Mouse (Mus musculus): ENCODE data around the gene Icmt.

Icmt gene

DNA sequence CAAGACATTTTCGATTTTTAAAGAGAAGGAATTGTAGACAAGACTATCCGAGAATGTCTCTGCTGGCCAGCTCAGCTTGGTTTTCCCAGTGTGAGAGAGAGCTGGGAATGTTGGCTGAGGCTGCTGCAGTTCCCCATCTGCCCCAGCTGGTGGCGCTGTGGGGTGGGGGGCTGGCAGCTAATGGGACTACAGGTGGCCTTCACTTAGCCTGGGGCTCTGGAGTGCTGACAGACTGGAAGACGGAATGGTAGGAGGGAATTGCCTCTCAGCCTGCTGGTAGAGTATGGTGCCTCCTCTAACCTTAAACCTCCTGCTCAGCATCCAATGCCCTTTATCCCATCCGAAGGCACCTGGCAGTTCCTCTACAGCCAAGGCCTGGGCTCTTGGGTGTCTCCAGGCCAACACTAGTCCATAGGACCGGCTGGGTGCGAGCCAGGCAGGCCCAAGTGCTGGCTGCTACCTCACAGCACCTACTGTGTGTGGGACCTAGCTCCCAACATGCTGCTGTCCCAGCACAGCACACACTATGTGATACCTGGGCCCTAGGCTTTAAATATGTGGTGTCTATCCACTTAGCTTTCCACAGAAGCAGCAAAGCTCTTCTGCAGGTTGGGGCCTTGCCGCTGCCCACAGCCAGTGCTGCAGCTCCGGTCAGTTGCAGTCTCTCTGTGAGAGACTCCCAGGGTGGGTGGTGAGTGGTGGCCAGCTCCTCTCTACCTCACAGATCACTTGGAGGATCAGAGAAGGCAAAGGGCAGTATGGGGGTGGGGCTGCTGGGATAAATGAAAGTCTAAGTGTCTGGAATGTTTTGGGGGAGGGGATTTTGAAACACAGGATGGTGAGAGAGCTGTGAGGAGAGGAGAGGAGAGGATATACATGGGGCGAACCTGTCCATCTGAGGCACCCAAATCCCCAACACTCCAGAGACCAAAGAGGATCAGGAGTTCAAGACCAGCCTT lies 20.4 kb upstream of the Icmt start:
- DNase-seq: no peak

DNA sequence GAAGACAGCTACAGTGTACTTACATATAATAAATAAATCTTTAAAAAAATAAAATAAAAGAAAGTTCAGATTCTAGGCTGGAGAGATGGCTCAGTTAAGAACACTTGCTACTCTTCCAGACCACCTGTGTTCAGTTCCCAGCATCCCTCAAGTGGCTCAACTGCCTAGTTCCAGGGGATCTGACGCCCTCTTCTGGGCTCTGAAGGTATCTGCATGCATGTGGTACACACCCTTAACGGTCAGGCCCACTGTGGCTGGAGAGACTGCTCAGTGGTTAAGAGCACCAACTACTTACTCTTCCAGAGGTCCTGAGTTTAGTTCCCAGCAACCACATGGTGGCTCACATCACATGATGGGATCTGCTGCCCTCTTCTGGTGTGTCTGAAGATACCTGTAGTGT lies 19.1 kb upstream of the Icmt start:
- no peak for DNase-seq

DNA sequence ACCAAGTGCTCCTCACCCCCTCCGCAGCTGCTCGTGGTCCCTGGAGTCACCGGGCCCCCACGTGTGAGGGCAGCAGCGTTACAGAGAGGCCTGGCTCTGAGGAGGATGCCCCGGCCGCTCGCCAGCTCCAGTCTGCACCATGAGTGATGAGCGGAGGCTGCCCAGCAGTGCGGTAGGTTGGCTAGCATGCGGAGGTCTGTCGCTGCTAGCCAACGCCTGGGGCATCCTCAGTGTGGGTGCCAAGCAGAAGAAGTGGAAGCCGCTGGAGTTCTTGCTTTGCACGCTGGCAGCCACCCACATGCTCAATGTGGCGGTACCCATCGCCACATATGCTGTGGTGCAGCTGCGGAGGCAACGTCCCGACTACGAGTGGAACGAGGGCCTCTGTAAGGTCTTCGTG lies 18.0 kb upstream of the Icmt start:
- no peak for DNase-seq

DNA sequence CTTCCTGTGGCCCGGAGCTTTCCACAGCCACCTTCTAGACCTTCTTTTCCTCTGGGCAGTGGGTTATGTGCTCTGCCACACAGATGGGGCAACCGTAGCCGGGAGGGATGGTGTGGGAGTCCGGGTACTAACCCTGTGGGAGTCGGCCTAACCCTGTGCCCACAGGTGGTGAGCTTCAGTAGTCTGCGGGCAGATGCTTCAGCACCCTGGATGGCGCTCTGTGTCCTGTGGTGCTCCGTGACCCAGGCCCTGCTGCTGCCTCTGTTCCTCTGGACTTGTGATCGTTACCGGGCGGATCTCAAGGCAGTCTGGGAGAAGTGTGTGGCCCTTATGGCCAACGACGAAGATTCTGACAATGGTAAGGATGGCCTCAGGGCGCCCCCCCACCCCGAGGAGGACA lies 15.4 kb upstream of the Icmt start:
- no peak for DNase-seq

DNA sequence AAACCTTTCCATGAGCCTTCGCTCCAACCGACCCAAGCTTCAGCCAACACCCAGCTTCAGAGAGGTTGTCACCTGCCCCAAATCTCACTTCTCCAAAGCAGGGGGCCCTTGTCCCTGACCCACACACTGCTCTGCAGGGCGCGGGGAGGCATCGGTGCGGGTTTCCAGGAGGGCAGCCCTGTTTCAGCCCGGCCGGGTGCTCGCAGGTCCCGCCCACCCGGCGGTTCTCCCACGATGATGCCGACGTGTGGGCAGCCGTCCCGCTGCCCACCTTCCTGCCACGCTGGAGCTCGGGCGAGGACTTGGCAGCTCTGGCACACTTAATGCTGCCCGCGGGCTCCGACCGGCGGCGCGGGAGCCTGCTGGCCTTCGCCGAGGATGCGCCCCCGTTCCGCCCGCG lies 14.3 kb upstream of the Icmt start:
- no peak for DNase-seq

DNA sequence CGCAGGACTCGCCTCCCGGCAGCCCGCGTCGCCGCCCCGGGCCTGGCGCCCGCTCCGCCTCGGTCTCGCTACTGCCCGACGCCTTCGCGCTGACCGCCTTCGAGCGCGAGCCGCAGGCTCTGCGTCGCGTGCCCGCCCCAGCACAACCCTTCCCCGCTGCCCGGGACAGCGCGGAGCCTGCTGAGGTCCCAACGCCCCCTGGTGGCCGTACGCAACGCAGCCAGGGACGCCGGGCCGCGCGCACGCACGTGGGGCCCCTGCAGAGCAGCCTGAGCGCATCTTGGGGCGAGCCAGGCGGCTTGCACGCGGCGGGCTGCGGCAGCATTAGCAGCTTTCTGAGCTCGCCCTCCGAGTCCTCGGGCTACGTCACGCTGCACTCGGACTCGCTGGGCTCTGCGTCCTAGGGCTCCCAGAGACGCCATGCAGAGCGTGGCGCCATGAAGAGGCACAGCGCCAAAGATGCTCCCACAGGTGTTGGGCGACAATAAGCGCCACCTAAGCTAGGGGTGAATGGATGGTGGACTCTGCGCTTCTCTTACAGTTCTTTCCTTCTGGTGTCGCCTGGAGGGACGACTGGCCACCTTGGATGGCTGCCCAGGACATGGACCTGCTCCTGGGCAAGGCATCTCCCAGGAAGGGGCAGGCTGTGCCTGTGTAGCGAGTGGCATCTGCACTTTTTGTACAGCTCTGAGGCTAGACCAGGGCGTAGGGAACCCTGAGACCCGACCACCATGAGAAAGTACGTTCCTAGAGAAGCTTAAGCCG lies 13.7 kb upstream of the Icmt start:
- peak; percentile 86 for DNase-seq

DNA sequence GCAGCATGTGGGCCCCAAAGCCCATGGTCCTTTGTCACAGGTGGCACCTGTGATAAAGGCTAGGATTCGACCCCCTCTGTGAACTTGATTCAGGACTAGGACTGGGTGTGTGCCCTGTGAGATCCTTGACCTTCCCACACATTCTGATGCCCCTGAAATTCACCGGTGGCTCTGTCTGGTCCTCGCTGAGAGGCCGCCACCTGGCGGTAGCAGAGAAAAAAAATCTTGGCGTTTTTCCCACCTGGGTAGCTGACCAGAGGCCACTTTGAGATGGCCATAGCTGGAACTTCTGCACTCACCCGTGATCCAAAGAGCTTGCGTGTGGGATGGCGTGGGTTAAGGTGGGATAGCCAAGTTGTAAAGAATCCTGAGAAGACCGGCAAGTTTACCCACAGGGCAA lies 11.5 kb upstream of the Icmt start:
- DNase-seq: peak; percentile 70

DNA sequence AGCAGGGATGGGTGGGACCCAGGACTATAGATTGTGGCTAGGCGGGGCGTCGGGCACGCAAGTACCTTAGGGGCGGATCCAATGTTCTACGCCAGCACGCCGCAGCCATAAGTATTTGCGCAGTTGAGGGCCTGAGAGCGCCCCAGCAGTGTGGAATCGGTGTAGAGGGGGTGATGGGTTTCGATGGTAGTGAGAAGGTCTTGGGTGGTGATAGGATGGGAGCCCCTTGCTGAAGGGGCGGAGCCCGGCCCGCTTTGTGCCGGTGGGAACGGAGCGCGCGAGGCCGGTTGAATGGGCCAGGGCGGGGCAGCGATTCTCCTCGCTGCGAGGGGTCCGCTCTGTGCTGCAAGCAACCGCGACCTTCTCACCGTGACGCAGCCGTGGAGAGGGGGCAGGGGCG lies 10.8 kb upstream of the Icmt start:
- DNase-seq: no peak

DNA sequence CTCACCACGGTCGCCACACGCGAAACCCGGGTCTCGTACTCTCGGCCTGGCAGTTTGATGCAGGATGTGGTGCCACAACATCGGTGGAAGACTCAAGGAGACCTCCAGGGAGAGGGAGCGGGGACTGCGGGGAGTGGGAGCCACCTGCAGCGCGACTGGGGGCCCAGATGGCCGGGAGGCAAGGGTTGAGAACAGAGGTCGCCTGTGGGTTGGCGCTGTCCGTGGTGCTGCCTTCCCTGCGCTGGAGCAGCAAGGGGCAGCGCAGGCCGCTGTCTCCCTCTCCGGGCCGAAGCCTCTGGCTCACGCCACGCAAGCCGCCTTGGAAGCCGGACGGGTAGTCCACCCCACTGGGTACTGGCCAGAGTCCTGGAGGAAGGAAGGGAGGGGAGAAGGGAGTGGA lies 10.1 kb upstream of the Icmt start:
- DNase-seq: peak; percentile 70

DNA sequence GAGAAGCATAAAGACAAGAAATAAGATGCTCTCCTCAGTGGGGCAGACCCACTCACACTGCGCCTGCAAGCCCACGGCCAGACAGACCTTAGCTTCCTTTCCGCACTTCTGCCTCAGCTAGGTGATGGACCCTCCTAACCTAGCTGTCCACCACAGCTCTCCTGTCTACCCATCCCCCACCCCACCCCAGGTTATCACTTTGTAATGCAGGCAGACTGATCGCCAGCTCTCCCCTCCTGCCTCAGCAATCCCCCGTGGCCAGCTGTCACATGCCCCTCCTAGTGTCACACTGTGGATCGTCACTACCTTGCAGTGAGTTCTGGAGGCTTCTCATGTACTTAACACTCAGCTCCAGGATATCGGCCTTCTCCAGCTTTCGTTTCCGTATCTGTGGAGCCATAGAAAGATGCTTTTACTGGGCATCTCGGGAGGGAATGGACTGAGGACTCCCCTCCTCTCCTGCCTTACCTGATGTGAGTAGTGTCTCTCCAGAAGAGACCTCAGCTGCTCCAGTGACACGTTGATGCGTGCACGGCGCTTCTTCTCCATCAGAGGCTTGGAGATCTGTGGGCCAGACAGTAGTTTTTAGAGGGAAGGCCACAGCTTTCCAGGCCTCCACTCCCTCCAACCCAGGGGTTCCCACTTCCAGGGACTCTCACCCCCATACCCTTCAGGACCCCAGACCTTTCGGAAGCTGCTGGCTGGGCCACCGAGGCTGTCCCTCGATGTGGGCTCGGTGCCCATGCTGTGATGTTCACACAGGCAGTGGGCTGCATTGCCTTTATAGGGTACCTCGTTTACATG lies 9.5 kb upstream of the Icmt start:
- no peak for DNase-seq

DNA sequence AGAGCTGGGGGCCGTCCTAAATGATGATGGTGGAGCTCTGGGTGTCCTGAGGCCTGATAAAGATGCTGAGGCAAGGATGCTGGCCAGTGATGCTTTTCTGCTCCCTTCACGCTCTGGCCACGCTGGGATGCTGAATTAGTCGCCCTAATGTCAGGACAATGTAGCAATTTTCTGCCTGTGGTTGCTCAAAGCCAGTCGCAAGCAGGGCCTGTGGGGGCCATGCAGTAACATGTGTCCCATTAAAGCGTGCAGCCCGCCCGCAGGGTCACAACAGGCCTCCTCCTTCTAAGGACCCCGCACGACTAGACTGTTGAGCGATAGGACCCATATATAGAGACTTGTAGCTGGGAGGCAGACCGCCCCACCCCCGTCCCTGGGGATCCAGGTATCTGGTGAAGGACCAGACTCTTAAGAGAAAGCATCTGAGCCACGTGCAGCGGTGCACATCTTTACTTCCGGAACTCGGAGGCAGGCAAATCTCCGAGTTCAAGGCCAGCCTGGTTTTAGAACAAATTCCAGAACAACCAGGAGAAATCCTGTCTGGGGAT lies 8.6 kb upstream of the Icmt start:
- DNase-seq: no peak

DNA sequence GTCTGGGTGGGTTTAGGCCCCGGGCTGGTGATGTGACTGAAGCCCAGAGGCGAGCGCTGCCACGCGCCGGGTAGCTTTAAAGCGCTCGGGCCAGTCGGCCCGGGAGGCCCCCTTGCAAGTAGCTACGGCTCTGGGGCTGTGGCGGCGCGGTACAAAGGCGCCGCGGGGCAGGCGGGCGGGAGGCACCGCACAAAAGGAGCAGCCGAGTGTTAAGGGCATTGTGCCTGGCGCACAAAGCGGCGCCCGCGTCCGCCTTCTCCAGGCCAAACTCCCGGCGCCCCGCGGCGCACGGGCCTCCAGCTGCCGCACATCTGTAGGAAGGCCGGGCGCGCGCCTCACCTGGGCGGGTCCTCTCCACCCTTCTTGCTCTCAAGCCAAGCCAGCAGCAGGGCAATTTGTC lies 6.6 kb upstream of the Icmt start:
- DNase-seq: no peak

DNA sequence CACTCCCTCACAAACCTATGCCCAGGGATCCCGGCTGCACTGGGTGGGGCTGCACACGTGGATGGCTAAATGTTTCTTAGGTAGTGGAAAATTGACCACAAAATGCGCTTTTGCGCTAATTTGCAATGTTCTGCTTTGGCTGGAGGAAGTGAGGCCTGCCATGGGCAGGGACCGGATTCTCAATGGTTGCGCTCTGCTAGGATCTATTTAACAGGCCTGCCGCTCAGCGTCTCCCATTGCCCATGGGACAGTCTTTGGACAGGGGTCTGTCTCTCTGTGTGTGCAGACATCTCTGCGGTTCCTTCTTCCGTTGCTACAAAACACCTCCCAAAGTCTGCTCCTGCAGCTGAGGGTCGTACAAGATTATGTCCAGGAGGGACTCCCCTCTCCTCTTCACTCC lies 6.0 kb upstream of the Icmt start:
- no peak for DNase-seq

DNA sequence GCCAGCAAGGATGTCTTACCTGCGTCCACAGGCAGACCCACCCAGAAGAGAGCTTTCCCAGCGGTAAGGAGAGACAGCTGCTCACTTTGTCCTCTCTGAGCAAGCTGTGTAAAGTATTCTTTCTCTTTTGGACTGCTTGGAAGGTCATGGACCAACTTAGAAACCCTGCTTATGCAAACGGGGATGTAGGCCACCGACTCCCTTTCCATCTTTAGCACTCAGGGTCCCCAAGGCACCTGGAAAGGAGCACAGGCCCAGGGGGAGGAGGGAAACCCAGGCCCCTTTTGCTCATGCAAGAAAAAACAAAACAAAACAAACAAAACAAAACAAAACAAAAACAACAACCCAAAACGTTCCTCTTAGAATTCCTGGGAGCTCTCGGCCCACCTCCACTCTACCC lies 5.5 kb upstream of the Icmt start, which contains the start of gene Hes3:
Hes3 (minus strand) TSS at position 101 of the 400 bp plus-strand sequence.
- no peak for DNase-seq

DNA sequence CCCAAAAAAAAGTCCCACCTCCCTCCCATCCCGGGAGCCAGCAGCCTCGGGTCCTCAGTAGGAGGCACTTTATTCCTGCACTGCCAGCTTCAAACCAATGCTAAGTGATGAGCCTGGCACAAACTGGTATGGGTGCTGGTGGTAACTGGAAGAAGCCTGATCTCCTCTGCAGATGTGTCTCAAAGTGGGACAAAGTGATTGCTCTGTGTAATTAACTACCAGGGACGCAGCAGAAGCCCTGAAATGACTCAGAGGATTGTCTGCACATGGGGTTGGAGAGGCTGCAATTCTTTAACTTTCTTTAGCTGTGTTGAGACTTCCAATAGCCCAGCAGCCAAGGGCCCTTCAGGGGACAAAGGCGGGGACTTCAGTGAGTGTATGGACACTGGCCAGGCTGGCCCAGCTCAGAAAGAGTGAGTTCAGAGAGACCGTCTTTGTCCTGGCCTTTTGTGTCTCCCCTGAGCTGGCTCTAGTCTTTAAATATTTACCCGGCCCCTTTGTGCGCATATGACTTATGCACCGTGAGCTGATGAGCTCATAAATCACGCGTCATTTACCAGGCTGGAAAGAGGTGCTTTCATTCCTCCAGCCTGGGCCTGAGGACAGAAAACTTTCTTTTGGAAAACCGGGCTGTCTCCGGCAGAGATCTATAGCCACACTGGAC lies 4.8 kb upstream of the Icmt start:
- DNase-seq: no peak

DNA sequence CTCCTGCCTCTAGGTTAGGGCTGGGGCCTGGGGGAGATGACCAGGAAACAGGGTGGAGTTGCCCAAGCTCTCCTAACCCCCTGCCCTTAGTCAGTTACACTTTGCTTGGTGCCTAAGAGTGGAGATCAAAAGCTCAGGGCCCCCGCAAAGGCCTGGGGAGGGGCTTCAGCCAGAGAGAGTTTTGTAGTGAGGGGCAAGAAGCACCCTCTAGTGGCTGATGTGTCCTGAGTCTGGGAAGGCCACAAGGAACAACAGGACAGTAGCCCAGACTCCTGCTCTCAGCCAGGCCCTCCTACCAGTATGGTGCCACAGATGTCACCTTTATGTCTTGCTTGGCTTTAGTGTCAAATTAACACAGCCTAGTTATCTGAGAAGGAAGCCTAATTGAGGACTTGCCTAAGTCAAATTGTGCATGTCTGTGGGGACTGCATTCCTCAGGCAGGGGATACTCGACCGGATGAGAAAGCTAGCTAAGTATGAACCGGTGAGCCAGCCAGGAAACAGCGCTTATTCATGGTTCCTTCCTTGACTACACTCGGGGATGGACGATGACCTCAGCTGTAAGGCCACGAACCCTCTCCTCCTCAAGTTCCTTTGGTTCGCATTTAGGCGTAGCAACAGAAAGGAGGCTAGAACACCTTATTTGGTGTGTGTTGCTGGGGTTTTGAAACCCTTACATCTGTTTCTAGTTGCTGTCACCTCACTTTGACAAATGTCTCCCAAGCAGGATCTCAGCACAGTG lies 2.7 kb upstream of the Icmt start:
- no peak for DNase-seq

DNA sequence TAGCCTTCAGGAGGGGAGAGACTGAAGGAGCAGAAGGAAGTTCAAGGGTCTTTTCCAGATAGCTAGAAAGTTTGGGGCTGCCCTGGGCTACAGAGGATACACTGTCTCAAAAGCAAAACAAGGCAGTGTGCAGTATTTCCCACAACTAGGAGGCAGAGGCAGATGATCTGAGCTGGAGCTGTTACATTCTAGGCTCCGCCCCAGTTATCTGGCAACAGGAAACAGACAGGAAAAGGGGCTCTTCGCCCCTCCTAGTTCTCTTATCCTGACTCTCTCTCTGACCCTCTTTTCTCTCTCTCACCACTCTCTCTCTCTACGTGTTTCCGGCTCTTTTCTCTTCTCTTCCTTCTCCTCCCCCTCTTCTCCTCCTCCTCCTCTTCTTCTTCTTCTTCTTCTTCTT lies 1.1 kb upstream of the Icmt start:
- DNase-seq: no peak

DNA sequence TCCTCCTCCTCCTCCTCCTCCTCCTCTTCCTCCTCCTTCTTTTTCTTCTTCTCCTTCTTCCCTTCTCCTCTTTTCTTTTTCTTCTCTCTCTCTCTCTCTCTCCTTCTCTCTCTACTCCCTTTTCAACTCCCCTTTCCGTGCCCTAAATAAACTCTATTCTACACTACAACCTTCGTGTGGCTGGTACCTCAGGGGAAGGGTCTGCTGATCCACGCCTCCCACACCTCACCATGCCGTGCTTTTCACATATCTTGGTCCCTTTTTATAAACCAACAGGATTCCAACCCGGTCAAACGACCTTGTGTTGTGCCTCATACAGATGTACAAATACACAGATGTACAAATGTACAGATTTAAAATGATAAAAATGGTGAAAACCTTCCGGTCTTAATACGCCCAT lies 656 bp upstream of the Icmt start:
- DNase-seq: no peak

DNA sequence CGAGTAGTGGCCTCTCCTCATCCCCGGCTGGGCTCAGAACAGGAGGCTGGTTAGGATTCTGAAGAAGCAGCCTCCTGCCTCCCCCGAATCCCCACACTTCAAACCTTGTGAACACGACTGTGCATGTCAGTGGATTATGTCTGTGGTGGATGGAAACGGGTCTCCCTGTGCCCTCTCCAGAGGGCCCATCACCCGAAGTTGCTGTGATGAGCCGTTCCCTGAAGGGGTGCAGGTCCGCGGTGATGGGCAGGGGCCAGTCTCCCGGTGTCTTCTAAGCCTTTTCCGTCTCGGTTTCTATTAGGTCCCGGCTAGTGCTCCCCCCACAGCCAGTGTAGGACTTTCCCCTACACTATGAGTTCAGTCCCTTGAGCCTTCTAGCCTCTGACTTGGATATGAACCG lies 1.8 kb downstream of the Icmt start:
- no peak for DNase-seq

DNA sequence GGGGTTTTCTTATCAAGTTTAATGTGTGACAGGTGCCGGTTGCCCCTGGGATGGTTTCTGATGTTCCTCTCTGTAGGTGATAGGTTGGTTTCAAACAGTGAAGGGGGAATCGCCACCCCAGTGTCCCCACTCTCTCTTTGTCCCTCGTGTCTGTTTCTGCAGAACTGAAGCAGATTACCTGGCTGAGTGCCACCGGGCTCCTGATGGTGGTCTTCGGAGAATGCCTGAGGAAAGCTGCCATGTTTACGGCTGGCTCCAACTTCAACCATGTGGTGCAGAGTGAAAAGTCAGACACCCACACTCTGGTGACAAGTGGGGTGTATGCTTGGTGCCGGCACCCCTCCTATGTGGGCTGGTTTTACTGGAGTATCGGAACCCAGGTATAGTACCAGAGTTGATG lies 3.3 kb downstream of the Icmt start:
- no peak for DNase-seq

DNA sequence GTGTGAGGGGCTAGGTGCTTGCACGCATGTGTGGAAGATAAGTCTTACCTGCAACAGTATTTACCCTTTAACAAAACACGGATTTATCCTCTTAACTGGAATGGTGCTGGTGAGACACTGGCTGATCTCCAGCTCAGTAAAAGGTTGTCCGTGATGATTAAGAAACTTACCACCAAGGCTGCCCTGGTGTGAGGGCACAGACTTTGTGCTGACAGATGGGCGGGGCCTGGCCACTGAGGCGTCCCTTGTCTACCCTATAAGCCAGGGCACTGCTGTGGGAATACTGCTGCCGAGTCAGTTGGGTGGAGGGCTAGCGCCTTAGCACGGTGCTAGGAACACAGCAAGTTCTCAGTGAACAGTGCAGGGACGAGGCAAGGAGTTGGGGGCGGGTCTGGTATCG lies 5.0 kb downstream of the Icmt start:
- no peak for DNase-seq

DNA sequence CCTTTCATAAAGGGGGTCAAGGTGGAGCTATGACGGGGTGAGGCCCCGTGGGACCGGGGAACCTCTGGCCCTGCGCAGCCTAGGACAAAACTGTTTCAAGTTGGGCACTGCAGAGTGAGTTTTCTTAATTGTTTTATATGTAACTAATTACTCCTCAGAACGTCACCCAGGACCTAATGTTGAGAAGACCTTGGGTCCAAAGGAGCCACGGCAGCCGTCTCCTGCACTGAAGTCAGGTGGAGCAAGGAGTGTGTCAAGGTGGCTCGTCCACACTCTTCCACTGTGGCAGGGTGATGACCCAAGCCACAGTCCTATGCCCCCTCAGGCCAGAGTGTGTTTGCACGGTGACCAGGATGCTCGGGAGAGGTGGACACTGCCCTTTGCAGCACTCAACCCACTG lies 6.1 kb downstream of the Icmt start:
- DNase-seq: no peak
